Mouse (Mus musculus) C2C12 (cell line): ENCODE data around the gene Dohh. TPM values are rescaled to one million over a fixed set of nuclear protein-coding genes. Genes with fewer than 3 reads are reported as not detected.
A peak's percentile ranks its signal among the peaks of the same experiment; 100 is the strongest.

Experiments
- H3K27me3 ChIP-seq: one replicate; pipeline ENCODE4 v1.6.1; 2011; ENCODE audit not compliant: control insufficient read depth, insufficient read depth, insufficient read length
- H3K36me3 ChIP-seq: one replicate; pipeline ENCODE4 v1.6.1; 2011; ENCODE audit not compliant: control insufficient read depth, insufficient read depth
- H3K4me3 ChIP-seq: one replicate; pipeline ENCODE4 v1.5.1; 2011; ENCODE audit warnings: mild to moderate bottlenecking, control low read depth; ENCODE audit not compliant: poor library complexity, insufficient read depth, severe bottlenecking
- H3K79me2 ChIP-seq: one replicate; pipeline ENCODE4 v1.6.1; 2011; ENCODE audit not compliant: control insufficient read depth, insufficient read depth
- H3K79me3 ChIP-seq: one replicate; pipeline ENCODE4 v1.6.1; 2011; ENCODE audit warnings: low read depth, control low read depth
- H3ac ChIP-seq: one replicate; pipeline ENCODE3; 2011; ENCODE audit warnings: low read depth; ENCODE audit not compliant: control insufficient read depth, insufficient read length
- CEBPB ChIP-seq: IDR thresholded peaks from one replicate; pipeline ENCODE4 v1.6.1; 2011; ENCODE audit warnings: low read depth, mild to moderate bottlenecking, control low read depth, moderate library complexity
- CTCF ChIP-seq: IDR thresholded peaks from one replicate; pipeline ENCODE4 v1.5.1; 2011; ENCODE audit not compliant: control insufficient read depth, insufficient read depth, insufficient read length
- FOSL1 ChIP-seq: IDR thresholded peaks from one replicate; pipeline ENCODE4 v1.8.0; 2011; ENCODE audit warnings: mild to moderate bottlenecking, low read length; ENCODE audit not compliant: poor library complexity, insufficient read depth, severe bottlenecking
- MAX ChIP-seq: IDR thresholded peaks from one replicate; pipeline ENCODE4 v1.6.1; 2011; ENCODE audit warnings: mild to moderate bottlenecking, control low read depth
- MYOD1 ChIP-seq: IDR thresholded peaks from one replicate; pipeline ENCODE4 v1.6.1; 2011; ENCODE audit warnings: low read depth; ENCODE audit not compliant: control insufficient read depth, insufficient read length
- MYOG ChIP-seq: IDR thresholded peaks from one replicate; pipeline ENCODE4 v1.6.1; 2011; ENCODE audit not compliant: control insufficient read depth, insufficient read length; ENCODE audit errors: extremely low read depth
- USF1 ChIP-seq: IDR thresholded peaks from one replicate; pipeline ENCODE4 v1.6.1; 2011; ENCODE audit warnings: low read depth, mild to moderate bottlenecking, control low read depth, moderate library complexity
- polyA plus RNA-seq: library from polyadenylated mRNA; unstranded; fragments of >200 nt; fragmentation: generic; extraction: Trizol; gene quantifications from one replicate; pipeline ENCODE4 v1.2.1, GENCODE M21; 2012; ENCODE audit warnings: missing spikeins

Gene Dohh
- polyA plus RNA-seq, 1 experiment, result 148 TPM

DNA sequence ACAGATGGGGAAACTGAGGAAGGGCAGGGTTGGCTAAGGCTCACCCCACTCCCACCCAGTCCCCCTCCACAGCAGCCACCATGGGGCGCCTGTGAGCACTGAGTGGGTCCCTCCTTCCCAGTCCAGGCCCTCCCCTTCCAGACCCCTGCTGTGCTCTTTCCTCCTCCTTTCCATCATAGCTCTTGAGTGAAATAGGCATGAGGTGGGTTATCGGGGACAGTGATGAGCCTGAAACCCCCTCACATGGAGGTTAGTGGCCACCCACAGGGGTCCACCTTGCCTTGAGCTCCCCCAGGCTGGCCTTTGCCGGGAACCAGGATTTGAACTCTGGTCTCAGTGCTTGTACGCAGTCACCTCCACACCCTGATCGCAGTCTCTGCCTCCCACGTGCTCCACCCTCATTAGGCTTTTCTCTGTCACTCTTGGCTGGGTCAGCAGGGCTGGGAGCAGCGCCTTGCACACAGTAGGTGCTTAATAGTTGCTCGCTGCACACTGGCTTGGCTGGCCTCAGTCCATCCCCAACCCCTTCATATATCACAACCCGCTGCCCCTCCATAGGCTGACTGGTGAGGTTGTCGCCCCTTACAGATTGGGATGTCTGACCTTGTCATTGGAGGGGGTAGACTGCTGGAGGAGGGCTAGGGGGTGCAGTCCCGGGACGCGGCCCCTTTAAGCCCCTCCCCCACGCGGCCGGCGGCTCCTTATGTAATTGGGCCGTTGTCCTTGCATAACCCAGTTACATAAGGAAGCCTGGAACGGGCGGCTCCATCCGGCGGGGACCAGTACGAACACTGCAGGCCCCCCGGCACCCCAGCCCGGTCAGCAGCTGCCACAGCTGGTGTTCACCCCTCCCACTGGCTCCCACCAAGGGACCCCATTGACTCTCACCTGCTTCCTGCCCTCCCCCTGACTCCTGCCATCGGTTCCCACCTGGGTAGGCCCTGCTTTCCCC is 29.4 kb downstream of the Dohh start:
- Histone ChIP-seq H3K36me3 (peaks cover 80% of the 10 kb centered on the region), H3K4me3 (no peak overlapping the region), H3K27me3 (no peaks in the 10 kb centered on the region), H3ac (no peak overlapping the region), H3K79me2 (peaks cover 93% of the 10 kb centered on the region), H3K79me3 (peaks cover 65% of the 10 kb centered on the region)
- TF ChIP-seq MYOG (no peak), MAX (no peak), CTCF (no peak), USF1 (no peak)

DNA sequence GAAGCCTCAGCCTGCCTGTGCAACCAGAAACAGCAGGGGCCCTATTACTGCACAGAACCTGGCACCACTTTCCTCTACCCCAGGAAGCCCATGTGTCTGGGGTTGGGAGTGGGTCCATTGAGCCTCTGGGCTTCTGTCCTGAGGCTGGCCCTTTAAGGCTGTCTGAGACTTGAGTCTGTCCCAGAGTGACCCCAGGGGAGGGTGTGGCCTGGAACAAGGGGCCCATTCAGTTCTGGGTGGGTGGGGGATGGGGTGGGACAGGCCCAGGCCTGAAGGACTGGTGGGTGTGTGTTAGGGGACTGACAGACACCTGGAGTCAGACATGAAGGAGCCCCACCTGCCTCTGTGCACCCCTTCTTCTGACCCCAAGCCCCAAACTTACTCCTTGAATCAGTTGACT is 30.5 kb downstream of the Dohh start:
- H3K79me2 ChIP-seq, result peaks cover 100% of the 10 kb centered on the region
- TF ChIP-seq MAX (no peak), CEBPB (no peak), CTCF (no peak), MYOD1 (no peak), FOSL1 (no peak)
- peaks cover 86% of the 10 kb centered on the region for H3K36me3 ChIP-seq
- H3K79me3 ChIP-seq, result peaks cover 76% of the 10 kb centered on the region
- no peak overlapping the region for H3K4me3 ChIP-seq
- H3K27me3 ChIP-seq, result no peaks in the 10 kb centered on the region
- no peak overlapping the region for H3ac ChIP-seq

DNA sequence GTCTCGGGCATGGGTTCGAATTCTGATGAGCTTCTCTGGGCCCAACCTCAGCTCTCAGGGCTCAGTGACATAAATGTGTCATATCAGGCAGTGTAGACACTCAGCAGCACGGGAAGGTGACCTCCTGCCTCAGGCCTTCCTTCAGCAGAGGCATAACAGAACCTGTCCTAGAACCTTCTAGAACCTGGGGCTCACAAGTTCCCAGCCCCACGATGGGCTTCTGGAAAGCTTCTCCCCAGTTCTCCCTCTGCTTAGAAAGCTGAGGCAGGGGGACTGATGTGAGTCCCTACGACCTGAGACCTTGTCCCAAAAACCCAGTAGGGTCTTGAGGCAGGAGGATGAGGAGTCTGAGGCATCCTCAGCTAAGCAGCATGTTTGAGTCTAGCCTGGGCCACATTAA is 30.9 kb downstream of the Dohh start:
- Histone ChIP-seq H3K36me3 (peaks cover 86% of the 10 kb centered on the region), H3K4me3 (no peak overlapping the region), H3ac (no peak overlapping the region), H3K79me3 (peaks cover 77% of the 10 kb centered on the region), H3K27me3 (no peaks in the 10 kb centered on the region), H3K79me2 (peaks cover 100% of the 10 kb centered on the region)
- TF ChIP-seq CTCF (no peak), CEBPB (no peak), FOSL1 (no peak), USF1 (no peak), MAX (no peak), MYOD1 (no peak), MYOG (no peak)

DNA sequence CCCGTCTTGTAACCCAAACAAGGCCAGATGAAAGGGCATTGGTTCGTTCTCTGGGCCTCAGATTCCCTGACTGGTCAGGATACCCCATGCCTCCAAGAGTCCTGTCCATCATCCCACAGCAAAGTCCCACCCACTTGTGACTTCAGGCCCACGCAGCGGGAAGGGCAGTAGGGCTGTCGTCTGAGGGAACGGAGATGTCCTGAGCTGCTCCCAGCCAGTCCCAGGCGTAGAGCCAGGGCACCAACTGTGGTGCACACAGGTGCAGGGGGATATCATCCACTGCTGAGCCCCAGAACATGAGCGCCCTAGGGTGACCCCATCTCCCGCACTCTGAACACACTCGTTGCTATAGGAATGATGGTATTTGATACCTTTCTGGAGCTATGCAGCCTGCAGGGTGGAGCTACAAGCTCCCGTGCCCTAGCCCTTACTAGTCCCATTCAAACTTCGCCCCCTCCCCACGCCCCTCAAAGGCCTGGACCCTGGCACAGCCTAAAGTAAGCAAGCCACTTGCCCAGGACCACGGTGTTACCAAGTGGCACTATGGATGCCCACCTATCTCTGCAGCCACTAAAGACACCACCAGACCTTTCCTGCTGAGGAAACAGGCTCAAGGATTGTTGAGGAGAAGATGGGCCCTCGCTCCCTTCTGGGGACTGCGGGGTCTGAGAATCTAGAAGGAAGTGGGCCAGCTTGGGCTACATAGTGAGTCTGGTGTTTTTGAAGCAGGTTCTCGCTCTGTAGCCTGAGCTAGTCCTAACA is 31.5 kb downstream of the Dohh start:
- H3K79me3 ChIP-seq, result peaks cover 79% of the 10 kb centered on the region
- H3K36me3 ChIP-seq, result peaks cover 86% of the 10 kb centered on the region

DNA sequence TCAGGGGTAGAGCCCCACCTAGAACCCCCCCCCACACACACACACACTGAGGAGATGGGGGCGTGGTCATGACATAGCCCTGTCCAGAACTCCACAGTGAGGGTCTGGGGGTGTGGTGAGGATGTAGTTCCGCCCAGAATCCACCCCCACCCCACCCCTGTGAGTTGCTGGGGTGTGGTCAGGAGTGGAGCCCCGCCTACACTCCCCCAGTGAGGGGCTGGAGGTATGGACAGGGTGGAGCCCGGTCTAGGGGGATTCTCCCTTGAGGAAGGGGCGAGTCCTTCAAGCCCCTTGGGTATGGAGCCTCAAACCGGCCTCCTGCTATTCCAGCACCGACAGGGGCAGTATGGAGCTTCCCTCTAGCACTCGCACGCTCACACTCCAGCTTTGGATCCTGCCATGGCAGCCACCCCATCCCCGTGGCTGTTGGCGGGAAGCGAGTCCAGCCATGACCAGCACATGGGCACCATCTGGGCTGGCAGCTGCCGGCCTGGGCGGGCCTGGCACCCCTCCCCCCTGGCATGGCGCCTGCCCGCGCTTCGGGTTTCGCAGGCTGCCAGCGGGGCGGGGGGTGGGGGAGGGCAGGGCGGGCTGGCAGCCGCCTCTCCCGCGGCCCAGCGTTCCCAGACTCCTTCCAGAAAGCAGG is 32.5 kb downstream of the Dohh start:
- H3K4me3 ChIP-seq, result no peak overlapping the region
- no peaks in the 10 kb centered on the region for H3K27me3 ChIP-seq
- peaks cover 86% of the 10 kb centered on the region for H3K36me3 ChIP-seq
- no peak overlapping the region for H3ac ChIP-seq
- H3K79me2 ChIP-seq, result peaks cover 100% of the 10 kb centered on the region
- H3K79me3 ChIP-seq, result peaks cover 85% of the 10 kb centered on the region
- TF ChIP-seq MYOD1, result peak; percentile 81
- TF ChIP-seq FOSL1, result no peak
- TF ChIP-seq USF1, result no peak
- peak; percentile 31 for TF ChIP-seq CTCF
- peak; percentile 100 for TF ChIP-seq MAX

More for the DNA sequence above, 31.5 kb downstream of the Dohh start:
- Histone ChIP-seq H3K27me3 (no peaks in the 10 kb centered on the region), H3ac (no peak overlapping the region), H3K79me2 (peaks cover 100% of the 10 kb centered on the region), H3K4me3 (no peak overlapping the region)
- TF ChIP-seq MYOG (no peak), USF1 (no peak), MYOD1 (no peak), FOSL1 (no peak), MAX (no peak), CTCF (no peak), CEBPB (no peak)
